Mouse (Mus musculus) forebrain, embryonic 11.5 days (tissue): ENCODE measurements around the gene Nodal. TPM values are rescaled to one million over a fixed set of nuclear protein-coding genes. Genes with fewer than 3 reads are reported as not detected.
A peak's percentile ranks its signal among the peaks of the same experiment; 100 is the strongest.
"Not testable (repeated sequence)": the region's sequence is repeated elsewhere in the genome, so short reads cannot be mapped to it uniquely, and the experiment has no call there.

ENCODE experiments used
- ATAC-seq: fragments of 200-750 bp; cut with Nextera tagmentation; replicated peaks from 2 replicates; pipeline ENCODE4 v1.8.0; 2017; ENCODE audit warnings: moderate TSS enrichment; ENCODE audit not compliant: low FRiP score
- DNase-seq: peaks from one replicate; pipeline ENCODE4 v3.0.0-alpha.2; 2017; ENCODE audit warnings: low spot score
- H3K27ac ChIP-seq: fragments of 300-500 bp; sonication (generic); 2 replicates; pipeline ENCODE4 v1.5.1; 2014; ENCODE audit warnings: low read depth, low read length
- H3K27me3 ChIP-seq: fragments of 300-500 bp; sonication (generic); 2 replicates; pipeline ENCODE4 v1.6.1; 2014; ENCODE audit warnings: mild to moderate bottlenecking, low read length, mixed read lengths; ENCODE audit not compliant: control insufficient read depth, insufficient read depth
- H3K36me3 ChIP-seq: fragments of 300-500 bp; sonication (generic); 2 replicates; pipeline ENCODE4 v1.6.1; 2014; ENCODE audit warnings: mild to moderate bottlenecking, low read length, moderate library complexity, mixed read lengths; ENCODE audit not compliant: control insufficient read depth, insufficient read depth
- H3K4me1 ChIP-seq: fragments of 300-500 bp; sonication (generic); replicated peaks from 2 replicates; pipeline ENCODE4 v1.6.1; 2014; ENCODE audit warnings: low read length, mixed read lengths; ENCODE audit not compliant: control insufficient read depth, insufficient read depth
- H3K4me2 ChIP-seq: fragments of 300-500 bp; sonication (generic); 2 replicates; pipeline ENCODE4 v1.6.1; 2014; ENCODE audit warnings: low read depth, mild to moderate bottlenecking, low read length, moderate library complexity, mixed read lengths; ENCODE audit not compliant: severe bottlenecking
- H3K4me3 ChIP-seq: fragments of 300-500 bp; sonication (generic); 2 replicates; pipeline ENCODE4 v1.5.1; 2014; ENCODE audit warnings: low read depth, low read length
- H3K9ac ChIP-seq: fragments of 300-500 bp; sonication (generic); 2 replicates; pipeline ENCODE4 v1.6.1; 2014; ENCODE audit warnings: low read length
- H3K9me3 ChIP-seq: fragments of 300-500 bp; sonication (generic); 2 replicates; pipeline ENCODE4 v1.6.1; 2016; ENCODE audit warnings: low read length, mixed read lengths; ENCODE audit not compliant: control insufficient read depth
- WGBS: fragments of 180-500 bp; shearing (Covaris S2); extraction: QIAGEN DNeasy Blood & Tissue Kit; methylation state at CpG from one replicate; pipeline ENCODE4 v1.1.7; 2014; 5-methylcytosine and 5-hydroxymethylcytosine counted together
- polyA plus RNA-seq: library from polyadenylated mRNA; unstranded; fragments of >200 nt; fragmentation: Nextera tagmentation; extraction: Ambion mirVana; gene quantifications from 2 replicates; pipeline ENCODE4 v1.2.1, GENCODE M21; 2014

Nodal gene
- polyA plus RNA-seq, 1 experiment from 2014 or later: not detected

DNA sequence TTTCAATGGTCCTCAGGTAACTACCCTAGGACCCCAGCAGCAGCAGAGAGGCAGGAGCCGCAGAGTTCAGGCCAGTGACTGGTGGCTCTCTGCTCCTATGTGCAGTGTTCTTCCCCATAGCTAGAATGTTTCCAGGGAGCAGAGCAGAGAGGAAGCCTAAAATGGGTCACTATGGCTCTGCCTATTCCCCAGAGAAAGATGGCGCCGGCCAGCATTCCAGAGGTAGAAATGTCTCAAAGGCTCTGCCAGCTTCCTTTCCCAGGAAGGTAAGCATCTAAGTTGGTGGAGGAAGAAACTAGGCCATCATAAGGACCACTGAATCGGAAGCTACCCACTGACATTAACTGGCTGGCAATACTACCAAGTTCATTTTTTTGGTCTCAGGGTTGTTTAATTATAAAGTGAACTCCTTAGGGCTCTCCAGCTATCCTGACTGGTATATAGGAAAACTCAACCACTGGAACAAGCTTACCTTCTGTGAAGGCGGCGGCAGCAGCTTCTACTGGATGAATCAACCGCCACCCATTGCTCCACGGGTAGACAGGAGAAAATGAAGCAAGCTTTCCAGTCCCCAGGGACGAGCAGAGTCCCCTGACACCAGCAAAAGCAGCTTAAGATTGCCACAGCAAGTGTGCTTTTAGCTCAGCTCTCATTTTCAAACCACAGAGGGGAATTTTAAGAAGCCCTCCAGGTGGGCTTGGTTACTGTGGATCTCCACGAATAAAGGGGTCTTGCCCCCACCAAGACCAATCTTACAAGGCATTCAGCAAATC lies 30.0 kb downstream of the Nodal start:
- Histone ChIP-seq H3K4me1 (peaks cover 8% of the 10 kb centered on the region; the same call in 1 of the 2 replicates), H3K27me3 (no peaks in the 10 kb centered on the region), H3K9me3 (no peaks in the 10 kb centered on the region), H3K4me3 (no peak overlapping the region), H3K27ac (no peak overlapping the region), H3K36me3 (no peaks in the 10 kb centered on the region), H3K9ac (no peak overlapping the region), H3K4me2 (no peak overlapping the region)
- ATAC-seq (no peak), DNase-seq (no peak)
- 82% methylated on average over 10 of the region's 10 CpGs for WGBS

DNA sequence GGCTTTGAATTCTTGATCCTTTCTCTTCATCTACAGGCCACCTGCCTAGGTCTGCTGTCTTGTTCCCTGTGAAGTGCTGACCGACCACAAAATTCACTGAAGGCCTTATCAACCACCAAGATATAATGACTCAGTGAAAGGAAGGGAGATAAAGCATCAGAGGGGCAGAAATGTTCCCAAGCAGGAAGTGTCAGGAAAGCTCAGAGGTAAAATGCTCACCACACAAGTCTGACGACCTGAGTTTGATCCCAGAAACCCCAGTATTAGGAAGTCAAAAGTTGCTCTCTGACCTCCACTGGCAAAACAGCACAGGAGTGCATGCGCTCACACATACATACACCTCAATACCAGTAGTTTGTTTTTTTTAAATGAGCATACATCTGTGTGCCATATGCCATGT lies 31.1 kb downstream of the Nodal start:
- H3K4me2 ChIP-seq: no peak overlapping the region
- 86% methylated on average over 3 of the region's 3 CpGs for WGBS
- H3K4me3 ChIP-seq: no peak overlapping the region
- no peak overlapping the region for H3K9ac ChIP-seq
- no peak overlapping the region for H3K27ac ChIP-seq
- DNase-seq (no peak), ATAC-seq (no peak)
- no peaks in the 10 kb centered on the region for H3K36me3 ChIP-seq
- no peaks in the 10 kb centered on the region for H3K27me3 ChIP-seq
- no peaks in the 10 kb centered on the region for H3K9me3 ChIP-seq
- peaks cover 8% of the 10 kb centered on the region; the same call in 1 of the 2 replicates for H3K4me1 ChIP-seq

DNA sequence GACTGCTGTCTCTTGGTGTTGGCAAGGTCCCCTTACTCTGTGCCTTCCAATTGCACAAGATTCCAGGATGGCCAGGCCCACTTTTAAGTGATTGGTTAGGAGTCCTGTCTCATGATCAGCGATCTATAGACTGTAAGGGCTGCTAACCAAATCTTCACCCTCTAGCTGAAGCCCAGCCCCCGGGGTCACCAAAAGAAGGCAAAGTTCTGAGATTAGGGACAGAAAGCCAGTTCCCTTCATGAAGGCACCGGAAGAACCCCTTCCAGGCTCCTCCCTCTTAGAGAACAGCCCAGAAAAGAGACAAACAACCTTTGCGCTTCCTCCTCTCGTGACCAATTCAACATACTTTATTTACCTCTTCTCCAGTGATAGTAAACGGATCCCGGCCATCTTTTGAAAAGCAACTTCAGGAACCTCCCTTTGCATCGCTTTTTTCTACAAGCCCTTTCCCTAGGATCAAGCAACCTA lies 33.7 kb downstream of the Nodal start:
- DNase-seq: no peak
- peaks cover 5% of the 10 kb centered on the region; the same call in 1 of the 2 replicates for H3K4me1 ChIP-seq
- no peak overlapping the region for H3K27ac ChIP-seq
- H3K9ac ChIP-seq: peak overlapping the region; percentile 85
- 10% methylated on average over 8 of the region's 8 CpGs for WGBS
- H3K36me3 ChIP-seq: no peaks in the 10 kb centered on the region
- H3K4me2 ChIP-seq: peak overlapping the region; percentile 96
- peak overlapping the region; percentile 83 for H3K4me3 ChIP-seq
- ATAC-seq: no peak
- H3K9me3 ChIP-seq: no peaks in the 10 kb centered on the region
- H3K27me3 ChIP-seq: no peaks in the 10 kb centered on the region

- peak; percentile 75 for ATAC-seq
- H3K36me3 ChIP-seq: no peaks in the 10 kb centered on the region
- peaks cover 5% of the 10 kb centered on the region; the same call in 1 of the 2 replicates for H3K4me1 ChIP-seq
- H3K9me3 ChIP-seq: no peaks in the 10 kb centered on the region
- peak; percentile 81 for DNase-seq
- H3K27me3 ChIP-seq: no peaks in the 10 kb centered on the region
- H3K27ac ChIP-seq: peak overlapping the region; percentile 53; the same call in 1 of the 2 replicates
- H3K4me3 ChIP-seq: peak overlapping the region; percentile 83
- peak overlapping the region; percentile 85 for H3K9ac ChIP-seq
- WGBS: under 1% methylated on average over 61 of the region's 62 CpGs
- H3K4me2 ChIP-seq: peak overlapping the region; percentile 96
These were observed 34.3 kb downstream of the Nodal start for GRCm38 (mm10) chr10:61451931-61452617.

- H3K4me3 ChIP-seq: peak within 1 kb of the TSS; percentile 83
- under 1% methylated on average over 33 of the region's 36 CpGs for WGBS
- peak within 1 kb of the TSS; percentile 53; the same call in 1 of the 2 replicates for H3K27ac ChIP-seq
- ATAC-seq (peak; percentile 99), DNase-seq (peak; percentile 99)
- H3K4me2 ChIP-seq: peak within 1 kb of the TSS; percentile 96
- H3K9me3 ChIP-seq: no peaks in the 10 kb centered on the region
- peaks cover 5% of the 10 kb centered on the region; the same call in 1 of the 2 replicates for H3K4me1 ChIP-seq
- H3K36me3 ChIP-seq: no peaks in the 10 kb centered on the region
- H3K27me3 ChIP-seq: no peaks in the 10 kb centered on the region
- peak within 1 kb of the TSS; percentile 85 for H3K9ac ChIP-seq
These were observed 34.9 kb downstream of the Nodal start, which contains the start of gene Eif4ebp2 for GRCm38 (mm10) chr10:61452645-61453044. TSS of gene Eif4ebp2 (minus strand) at chr10:61452661.

GRCm38 (mm10) chr10:61453171-61453570 lies 35.4 kb downstream of the Nodal start:
- 0 out of 2 replicates have a peak, but pooled peaks have one; percentile 24 for ATAC-seq
- H3K27me3 ChIP-seq, H3K36me3 ChIP-seq, H3K27ac ChIP-seq, H3K9me3 ChIP-seq, H3K4me1 ChIP-seq, H3K4me3 ChIP-seq, H3K9ac ChIP-seq, H3K4me2 ChIP-seq, DNase-seq: not testable (repeated sequence)
- 89% methylated on average over 3 of the region's 3 CpGs for WGBS

DNA sequence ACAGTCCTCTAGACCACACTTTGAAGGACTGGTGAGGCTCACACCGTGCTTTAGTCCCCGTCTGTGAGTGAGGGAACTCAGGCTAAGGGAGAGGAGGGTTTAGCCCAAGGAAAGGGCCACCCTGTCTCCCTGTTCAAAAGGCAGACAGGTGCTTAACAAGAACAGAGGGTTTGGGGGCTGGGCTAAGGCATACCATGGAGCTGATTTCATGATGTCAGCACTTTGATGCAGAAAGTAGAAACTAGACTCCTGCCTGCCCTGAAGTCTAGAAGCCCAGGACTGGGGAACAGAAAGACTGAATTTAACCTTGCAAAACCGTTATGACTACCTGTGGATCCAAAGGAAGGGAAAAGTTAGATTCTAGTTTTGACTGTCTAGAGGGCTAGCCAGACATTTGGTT lies 39.4 kb downstream of the Nodal start:
- no peaks in the 10 kb centered on the region for H3K27me3 ChIP-seq
- H3K9ac ChIP-seq: no peak overlapping the region
- H3K36me3 ChIP-seq: no peaks in the 10 kb centered on the region
- H3K4me1 ChIP-seq: no peaks in the 10 kb centered on the region
- no peak for DNase-seq
- 69% methylated on average over 3 of the region's 3 CpGs for WGBS
- H3K4me2 ChIP-seq: no peak overlapping the region
- no peaks in the 10 kb centered on the region for H3K9me3 ChIP-seq
- no peak for ATAC-seq
- no peak overlapping the region for H3K4me3 ChIP-seq
- H3K27ac ChIP-seq: no peak overlapping the region

DNA sequence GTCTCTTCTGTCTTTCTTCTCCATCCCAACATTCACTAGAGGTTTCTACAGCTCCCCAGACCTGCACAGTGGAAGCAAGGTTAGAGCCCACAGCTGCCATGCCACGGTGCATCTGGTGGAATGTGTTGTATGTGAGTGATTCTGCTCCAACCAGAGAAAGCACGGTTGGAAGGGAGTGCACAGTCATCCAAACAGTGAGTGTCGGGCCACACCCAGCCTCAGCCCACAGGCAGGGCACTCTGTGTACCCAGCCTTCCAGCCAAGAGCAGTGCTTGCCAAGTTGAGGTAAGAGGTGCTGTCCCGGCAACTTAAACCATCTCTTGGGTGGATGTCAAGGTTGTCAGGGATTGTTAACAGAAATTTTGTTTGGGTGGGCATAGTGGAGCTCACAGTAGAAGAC lies 47.2 kb downstream of the Nodal start:
- no peak overlapping the region for H3K27ac ChIP-seq

More for the DNA sequence above, 47.2 kb downstream of the Nodal start:
- no peaks in the 10 kb centered on the region for H3K36me3 ChIP-seq
- H3K9ac ChIP-seq: no peak overlapping the region
- no peaks in the 10 kb centered on the region for H3K4me1 ChIP-seq
- H3K27me3 ChIP-seq: no peaks in the 10 kb centered on the region
- no peaks in the 10 kb centered on the region for H3K9me3 ChIP-seq
- H3K4me3 ChIP-seq: no peak overlapping the region
- H3K4me2 ChIP-seq: no peak overlapping the region
- WGBS: 80% methylated on average over 4 of the region's 4 CpGs
- DNase-seq (no peak), ATAC-seq (no peak)
